Mouse (Mus musculus) heart, postnatal 36 days (tissue): Measurements from ENCODE around the gene Mcub. TPM values are rescaled to one million over a fixed set of nuclear protein-coding genes. Genes with fewer than 3 reads are reported as not detected.

Source experiments
- DNase-seq, 2 experiments: peaks; one replicate each; pipeline ENCODE4 v3.0.0; 2021 to 2022
- intact Hi-C: fragments of 180-260 bp; cut with DNase I; formaldehyde crosslinking; loops from one replicate; pipeline ENCODE4 v1.15.1; 2025
- total RNA-seq, 2 experiments: library from RNA; stranded (reverse); gene quantifications; 2 replicates each; pipeline ENCODE4 v1.2.3; 2021

Gene Mcub
- total RNA-seq = 1 to 10 TPM; 2.4 to 2.7 TPM

DNA sequence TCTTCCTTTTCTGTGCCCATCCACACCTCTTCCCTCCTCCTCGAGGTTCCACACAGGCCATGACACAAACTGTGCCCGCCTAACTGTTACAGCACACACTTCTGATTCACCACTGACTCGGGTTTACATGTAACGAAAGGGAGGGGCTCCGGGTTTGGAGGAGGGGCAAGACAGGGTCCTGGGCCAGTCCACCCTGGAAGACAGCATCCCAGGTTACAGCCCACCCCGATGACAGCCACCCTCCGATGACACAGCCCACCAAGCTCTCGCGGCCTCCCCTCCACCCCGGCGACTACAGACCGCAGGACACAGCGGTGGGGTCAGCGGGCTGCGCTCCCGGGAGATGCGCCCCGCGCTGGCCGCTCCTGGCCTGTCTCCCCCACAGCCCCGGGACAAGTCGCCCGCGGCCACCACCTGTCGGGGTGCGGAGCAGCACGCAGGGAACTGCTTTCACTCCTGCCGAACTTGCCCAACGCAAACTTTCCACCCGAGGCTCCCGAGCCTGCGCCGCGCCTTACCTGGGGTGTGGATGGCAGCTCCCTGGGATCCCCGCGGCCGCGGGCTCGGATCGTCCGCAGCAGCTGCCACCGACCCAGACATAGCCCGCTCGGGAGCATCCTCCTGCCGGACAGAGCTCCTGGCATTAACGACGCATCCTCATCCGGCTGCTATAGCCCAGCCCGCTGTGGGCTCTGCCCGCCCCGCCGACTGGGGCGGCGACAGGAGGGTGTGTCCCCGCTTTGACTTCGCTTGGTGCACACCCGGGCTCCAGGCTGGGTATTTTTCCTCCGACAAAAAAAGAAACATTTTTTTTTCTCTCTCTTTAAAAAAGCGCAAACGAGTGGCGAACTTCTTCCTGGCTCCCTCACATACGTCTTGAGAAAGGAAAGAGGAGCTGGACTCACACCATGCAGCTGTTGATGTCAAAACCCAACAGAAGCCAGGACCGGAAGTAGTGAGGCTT is at the start of gene Mcub:
TSS of gene Mcub (minus strand) at position 775 of the 964 bp plus-strand sequence.
- intact Hi-C loops = no loop called here
- DNase-seq = peak; percentile 46 to 49

DNA sequence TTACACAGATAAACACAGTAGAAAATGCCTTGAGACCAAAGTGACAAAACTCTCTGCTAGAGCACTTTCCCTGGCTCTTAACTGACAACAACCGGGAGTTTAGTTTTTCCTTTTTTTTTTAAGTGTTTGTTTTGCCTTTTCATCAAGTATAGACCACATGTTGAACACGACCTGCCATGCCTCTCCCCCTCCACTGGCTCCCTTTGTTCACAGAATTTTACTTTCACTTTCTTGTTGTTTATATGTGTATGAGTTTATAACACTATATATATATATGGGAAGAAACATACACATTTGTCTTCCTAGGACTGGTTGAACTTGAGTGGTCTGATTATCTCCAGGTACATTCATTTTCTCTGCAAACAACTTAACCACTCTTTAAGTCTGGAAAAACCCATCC is 42.9 kb upstream of the Mcub start:
- DNase-seq = no peak
- intact Hi-C loops = no loop called here

DNA sequence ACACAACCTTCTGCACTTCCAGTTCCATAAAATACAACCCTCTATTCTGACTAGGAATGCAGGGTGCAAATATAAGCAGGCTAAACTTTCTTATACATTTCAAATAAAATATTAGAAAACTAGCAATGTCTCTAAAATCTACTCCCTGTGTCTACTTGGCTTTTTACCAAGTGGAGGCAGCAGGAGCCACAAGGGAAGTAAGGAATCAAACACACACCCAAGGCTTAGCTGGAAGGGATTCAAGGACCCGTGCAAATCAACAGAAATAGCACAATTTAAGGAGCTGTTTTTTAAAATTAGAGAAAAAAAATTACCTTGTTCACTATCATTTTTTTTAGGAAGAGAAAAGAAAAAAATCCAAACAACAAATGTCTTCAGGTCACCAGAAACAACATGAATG is 41.2 kb upstream of the Mcub start:
- intact Hi-C loops = no loop called here
- DNase-seq = no peak

DNA sequence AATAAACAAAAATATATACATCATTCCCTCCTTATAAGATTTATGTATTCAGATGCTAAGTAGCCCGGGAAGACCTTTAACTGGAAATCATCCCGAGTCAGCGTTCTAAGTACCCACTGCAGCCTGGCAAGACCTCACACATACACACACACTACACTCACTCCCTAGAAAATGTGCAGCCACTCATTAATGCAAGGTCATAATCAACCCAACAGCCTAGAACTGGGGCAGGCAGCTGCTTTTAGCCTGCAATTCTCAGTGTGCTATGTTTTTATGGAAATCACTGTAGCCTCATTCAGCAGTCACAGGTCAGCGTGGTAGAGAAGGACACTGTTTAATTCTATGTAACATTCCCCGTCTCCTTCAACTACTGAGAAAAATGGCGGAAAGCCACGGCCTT is 36.1 kb upstream of the Mcub start:
- DNase-seq = no peak
- intact Hi-C loops = no loop called here

DNA sequence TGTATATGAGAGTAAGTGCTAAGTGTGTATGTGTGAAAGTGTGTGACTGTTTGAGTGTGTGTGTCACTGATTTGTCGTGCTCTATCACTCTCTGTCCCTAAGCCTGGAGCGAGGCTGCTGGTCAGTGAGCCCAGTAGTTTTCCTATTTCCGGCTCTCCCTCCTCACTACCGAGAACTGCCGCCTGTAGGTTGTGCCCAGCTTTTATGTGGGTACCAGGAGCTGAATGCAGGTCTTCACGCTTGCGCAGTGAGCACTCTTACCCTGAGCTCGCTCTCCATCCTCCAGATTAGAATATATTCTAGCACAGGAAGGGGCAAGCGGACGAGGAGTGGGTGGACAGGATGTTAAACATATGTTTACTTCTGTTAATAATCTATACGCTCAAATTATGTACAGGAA is 30.9 kb upstream of the Mcub start:
- intact Hi-C loops = no loop called here
- no peak for DNase-seq

DNA sequence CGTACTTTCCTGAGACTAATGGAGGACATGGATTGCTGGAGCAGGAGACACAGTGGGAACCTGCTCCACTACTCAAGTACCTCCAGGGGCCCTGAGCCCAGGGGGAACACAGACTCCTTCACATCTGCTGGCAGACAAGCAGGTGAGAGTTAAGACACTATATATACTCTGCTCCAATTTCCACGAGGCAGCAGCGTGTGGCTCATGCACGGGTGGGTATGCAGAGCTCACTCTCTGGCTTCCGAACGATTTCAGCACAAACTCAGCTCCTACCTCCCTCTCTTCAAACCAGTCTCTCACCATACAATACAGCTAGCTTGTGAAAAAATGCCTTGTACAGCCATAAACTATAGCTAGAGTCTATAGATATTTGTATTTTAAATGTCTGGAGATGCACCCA is 28.5 kb upstream of the Mcub start:
- intact Hi-C loops = loop anchor here (5.0 kb wide), 2 partner anchors 64 to 81 kb away; partner anchors contain the start of gene Sec24b
- DNase-seq = no peak

DNA sequence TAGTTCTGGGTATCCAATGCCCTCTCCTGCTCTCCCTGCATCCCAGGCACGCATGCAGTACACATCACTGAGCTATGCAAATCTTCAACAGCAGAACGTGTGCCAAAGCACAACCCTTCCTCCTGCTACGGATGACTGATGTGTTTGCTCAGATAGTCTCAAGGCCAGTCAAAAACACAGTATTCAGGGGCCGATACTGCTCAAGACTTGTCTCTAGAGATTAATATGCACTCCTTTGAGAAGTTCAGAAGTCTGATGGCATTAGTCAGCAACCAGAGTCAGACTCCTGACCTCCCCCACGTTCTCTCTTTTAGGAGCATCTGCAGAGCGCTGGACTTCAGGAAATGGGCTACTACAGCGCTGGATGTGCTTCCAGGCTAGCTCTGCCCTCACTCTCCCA is 28.0 kb upstream of the Mcub start:
- intact Hi-C loops = loop anchor here (5.0 kb wide), 2 partner anchors 64 to 81 kb away; partner anchors contain the start of gene Sec24b

DNA sequence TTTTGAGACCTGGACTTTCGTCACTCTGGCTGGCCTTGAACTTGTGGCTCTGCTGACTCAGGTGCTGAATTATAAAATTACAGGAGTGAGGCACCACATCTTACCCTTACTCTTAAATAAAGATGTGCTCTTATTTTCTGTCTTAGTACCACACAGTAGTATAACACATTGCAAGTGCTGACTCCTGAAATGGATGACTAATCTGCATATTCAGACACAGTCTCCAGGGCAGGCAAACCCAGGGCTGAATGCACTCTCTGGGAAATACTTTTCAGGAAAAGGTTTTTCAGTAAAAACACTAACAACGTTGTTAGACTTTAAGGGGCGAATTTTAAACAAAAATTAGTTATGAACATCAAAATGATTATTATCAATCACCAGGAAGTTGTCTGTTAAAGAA is 27.3 kb upstream of the Mcub start:
- DNase-seq = no peak
- intact Hi-C loops = loop anchor here (5.0 kb wide), 2 partner anchors 65 to 80 kb away; partner anchors contain the start of gene Sec24b

More for the DNA sequence above, 28.0 kb upstream of the Mcub start:
- DNase-seq = no peak

DNA sequence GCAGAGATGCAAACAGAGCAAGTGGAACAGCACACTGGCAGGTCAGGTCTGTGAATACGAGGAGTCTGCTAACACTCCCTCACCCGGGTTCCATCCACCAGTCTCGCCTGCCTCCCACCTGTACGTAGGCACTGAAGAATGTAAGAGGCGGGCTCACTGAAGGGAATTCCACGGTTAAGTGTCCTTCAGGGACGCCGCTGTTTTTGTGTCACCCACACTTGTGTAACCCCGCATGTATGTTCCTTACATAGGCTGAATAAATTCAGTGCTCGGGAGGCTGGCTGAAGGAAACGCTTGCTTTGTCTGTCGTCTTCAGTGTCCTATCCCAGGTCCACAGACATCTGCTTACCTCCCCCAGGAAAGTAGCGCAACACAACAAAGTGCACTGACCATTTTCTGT is 17.3 kb upstream of the Mcub start:
- intact Hi-C loops = no loop called here
- no peak for DNase-seq

DNA sequence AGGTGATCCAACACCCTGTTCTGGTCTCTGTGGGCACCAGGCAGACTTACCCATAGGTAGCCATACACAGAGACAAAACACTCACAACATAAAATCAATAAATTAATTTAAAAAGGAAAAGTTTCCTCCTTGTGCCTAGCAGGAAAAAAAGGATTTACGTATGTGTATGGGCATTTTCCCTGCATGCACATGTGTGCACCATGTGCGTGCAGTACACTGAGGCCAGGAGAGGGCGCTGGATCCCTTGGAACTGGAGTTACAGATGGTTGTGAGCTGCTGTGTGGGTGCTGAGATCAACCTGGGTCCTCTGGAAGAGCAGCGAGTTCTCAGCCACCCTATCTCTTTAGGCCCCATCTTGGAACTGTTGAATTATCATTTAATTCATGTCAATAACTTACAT is 15.3 kb upstream of the Mcub start:
- intact Hi-C loops = no loop called here
- DNase-seq = no peak

DNA sequence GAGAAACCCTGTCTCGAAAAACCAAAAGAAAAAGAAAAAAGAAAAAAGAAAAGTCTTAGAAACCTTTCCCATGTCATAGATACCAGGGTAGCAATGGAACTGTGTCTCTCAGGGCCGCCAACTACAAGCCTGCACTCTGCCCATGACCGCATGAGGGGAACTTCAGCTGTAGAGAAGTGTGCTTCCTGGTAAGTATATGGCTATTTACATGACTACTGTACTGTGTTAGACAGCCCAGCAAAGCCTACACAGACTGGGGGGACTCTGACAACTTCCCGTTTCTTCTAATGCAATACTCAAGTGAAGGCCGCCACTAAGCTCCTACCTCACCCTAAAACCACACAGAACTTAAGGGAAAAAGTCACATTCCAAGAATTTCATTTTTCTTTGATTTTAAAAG is 14.8 kb upstream of the Mcub start:
- intact Hi-C loops = no loop called here
- DNase-seq = no peak

DNA sequence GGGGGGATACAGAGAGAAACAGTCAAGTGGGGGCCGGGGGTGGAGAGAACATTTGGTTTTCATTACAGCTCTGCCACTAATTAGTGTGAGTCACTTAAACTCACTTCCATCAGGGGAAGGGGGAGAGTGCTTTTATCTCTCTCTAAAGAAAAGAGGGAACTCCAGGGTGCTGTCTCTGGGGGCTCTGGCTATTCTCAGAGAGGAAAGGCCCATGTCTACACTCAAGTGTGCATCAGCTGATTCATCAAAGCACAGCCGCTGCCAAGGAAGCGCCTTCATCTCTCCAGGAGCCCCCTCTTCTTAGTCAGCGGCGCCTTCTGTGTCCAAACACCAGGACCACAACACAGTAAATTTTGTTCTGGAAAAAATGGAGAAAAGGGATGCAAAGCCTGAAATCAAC is 12.3 kb upstream of the Mcub start:
- no peak for DNase-seq
- intact Hi-C loops = no loop called here

DNA sequence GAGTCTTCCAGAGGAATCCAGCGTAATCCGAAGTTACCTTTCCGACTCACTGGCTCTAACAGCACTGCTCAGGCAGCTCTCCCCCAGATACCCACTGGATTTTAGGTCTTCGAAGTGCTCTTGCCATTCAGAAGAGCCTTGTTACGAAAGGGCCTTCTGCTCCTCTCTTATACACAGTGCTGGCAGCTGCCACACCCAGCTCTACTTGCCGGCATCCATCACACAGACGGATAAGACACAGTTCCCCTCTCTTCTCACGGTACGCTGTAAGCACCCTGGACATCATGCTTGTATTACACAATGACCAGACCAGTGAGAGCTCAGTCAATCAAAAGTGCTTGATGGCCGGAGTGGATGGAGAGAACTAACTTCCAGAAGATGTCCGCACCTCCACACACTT is 11.8 kb upstream of the Mcub start:
- no peak for DNase-seq
- intact Hi-C loops = no loop called here

DNA sequence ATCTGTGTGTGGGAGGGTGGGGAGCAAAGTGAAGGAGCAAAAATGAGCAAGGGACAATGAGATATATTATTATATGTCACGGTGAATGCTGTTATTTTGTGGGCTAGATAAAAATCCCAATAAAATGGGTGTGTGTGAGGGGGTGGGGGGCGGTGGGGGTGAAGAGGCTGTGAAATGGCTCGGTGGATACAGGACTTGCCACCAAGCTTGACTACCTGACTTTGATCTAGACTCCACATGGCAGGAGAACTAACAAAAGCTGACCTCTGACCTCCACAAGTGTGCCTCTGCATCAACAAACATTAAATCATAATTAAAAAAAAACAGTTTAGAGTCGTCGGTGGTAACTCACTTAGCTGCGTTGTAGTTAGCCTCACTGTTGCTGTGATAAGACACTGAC is 9.5 kb upstream of the Mcub start:
- DNase-seq = no peak
- intact Hi-C loops = no loop called here

DNA sequence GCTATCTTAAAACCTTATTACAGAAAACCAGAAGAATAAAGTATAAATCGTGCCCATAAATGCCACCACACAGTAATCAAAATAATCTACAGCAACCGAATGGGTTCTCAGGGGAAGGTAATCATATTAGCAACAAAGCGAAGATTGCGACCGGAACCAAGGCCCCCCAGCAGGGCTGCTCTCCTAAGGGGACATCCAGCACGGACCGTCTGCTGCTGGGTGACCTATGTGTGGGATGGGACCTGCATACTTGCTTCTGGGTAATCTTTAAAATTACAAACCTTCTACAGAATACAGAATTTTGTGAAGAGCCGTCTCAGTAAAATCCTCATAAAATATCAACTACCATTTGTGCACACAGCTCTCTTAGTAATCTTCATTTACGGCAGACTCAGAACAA is 8.7 kb upstream of the Mcub start:
- intact Hi-C loops = no loop called here
- DNase-seq = no peak

DNA sequence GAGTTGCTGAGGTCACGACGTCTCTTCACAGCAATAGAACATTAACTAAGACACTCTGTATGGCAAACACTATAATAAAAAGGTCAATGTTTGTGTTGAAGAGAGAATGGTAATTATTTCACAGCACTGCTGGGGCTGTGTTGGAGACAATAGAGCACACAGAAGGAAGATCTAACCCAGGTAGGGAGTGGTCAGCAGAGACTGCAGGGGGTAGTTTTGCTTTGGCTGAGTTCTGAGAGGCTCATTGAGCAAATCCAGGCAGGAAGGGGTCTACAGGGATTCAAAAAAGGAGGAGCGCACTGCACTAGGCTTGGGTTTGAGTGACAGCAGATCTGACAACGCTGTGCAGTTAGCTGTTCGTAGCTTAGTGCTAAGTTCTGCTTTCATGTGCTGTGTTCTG is 6.3 kb upstream of the Mcub start:
- intact Hi-C loops = no loop called here

DNA sequence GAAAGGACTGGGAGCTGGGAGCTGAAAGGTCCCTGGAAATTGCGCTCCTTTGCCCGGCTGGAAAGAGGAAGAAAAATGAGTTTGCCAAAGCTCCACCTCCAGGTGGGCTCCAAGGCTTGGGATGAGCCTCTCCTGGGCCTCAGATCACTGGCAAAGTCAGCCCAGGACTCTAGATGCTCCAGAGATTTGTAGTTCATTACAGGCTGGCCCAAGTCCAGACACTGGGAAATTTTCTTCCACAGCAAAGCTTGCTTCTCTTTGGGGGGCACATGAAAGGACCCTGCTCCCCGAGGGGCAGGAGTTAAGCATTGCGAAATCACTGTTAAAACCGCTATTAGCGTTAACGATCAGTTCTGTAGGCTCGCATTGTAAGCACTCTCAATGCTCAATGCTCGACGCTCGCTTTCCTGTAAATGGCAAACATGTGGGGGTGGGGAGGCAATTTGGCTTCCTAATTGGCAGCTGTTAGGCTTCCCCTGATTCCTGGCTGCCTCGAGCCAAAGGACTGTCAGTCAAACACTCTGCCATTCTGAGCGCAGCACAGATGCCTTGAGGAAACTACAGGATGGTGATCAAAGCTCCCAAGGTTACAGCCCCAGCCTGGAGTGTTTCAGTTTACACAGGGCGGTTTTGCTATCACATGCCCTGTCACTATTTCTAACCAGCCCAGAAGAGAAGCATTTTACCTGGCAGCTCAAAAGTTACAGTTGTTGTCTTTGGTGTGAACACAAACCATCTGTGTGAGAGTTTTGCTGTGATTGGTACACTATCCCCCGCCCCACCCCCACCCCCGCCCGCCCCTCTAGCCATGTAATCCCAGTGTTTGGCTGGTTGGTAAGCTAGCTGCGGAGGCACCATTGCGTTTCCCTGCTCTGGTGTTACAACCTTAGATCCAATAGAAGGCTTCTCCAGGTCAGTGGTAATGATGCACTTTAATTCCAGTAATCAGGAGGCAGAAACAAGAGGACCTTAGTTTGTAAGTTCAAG is 816 bp upstream of the Mcub start:
- peak; percentile 10 to 13 for DNase-seq
- intact Hi-C loops = no loop called here

More for the DNA sequence above, 6.3 kb upstream of the Mcub start:
- no peak for DNase-seq

DNA sequence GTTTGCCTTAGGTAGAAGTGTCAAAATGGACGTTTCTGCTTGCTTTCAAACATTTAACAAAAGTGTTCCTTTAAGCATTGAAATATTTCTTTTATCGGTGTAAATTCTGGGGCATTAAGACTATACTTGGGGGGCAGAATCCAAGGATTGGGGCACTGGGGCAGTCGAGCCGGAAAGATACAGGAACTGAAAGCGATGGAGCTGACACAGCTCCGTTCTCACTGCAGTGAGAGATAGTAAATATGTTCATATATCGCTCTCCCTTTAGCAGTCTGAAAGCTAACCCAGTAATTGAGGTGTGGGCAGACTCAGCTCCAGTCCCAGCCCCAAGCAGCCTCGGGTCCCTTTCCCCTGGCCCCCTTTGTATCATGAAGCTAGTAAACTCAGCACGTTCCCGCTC is 975 bp downstream of the Mcub start:
- intact Hi-C loops = no loop called here
- DNase-seq = no peak

DNA sequence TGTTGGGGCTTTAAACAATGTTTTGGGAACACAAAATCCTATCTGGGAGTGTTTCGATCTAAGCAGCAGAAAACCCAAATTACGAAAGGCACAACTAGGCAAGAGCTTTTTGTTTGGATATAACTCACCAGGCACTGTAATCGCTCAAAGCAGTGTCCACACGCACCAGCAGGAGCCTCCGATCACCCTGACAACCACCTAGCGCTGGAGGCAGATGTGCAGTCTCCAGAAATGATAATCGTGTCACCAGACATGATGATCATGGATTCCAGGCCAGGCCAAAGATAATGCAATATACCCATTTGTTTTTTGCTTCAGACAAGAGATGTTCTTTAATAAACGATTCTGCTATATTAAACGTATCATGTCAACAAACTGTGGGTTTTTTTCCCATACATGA is 2.1 kb downstream of the Mcub start:
- intact Hi-C loops = no loop called here

DNA sequence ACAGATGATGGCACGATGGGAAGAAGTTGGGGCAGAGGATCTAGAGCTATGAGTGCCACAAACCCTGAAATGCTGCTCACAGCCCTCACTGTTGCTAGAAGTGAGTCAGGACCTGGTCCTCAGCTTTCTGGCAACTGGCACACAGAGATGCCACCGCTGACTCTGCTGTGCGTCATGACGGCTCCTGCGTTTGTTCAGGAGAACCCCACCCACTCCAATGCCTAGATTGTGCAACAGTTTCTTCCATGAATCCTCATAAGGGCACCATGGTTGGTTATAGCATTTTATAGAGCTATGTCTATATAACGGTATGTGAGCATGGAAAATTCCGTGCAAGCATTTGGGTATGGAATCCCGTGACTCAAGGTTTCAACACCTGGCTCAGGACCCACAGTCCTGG is 5.3 kb downstream of the Mcub start:
- DNase-seq = no peak
- intact Hi-C loops = no loop called here

More for the DNA sequence above, 2.1 kb downstream of the Mcub start:
- no peak for DNase-seq

DNA sequence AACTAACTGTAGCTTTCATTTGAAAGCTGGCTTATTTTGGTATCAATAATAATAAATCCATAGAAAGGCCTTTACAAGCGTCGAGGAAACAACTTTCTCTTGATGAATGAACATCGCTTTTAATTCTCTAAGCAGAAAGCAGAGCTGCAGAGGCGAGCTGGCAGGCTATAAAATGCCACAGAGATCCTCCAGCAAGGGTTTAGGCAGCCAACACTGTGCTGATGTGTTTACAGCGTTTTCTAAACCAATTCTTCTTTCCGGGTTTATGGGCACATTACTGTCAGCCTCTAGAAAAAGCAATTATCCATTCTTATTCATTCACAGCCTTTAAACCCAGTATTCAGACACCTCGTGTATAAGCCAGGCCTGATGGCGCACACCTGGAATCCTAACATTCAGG is 7.5 kb downstream of the Mcub start:
- no peak for DNase-seq
- intact Hi-C loops = no loop called here
